Mouse (Mus musculus) CH12.LX (cell line): ENCODE results near the gene Pde4b. TPM values are rescaled to one million over a fixed set of nuclear protein-coding genes. Genes with fewer than 3 reads are reported as not detected.

Experiments used
- DNase-seq: peaks from one replicate; pipeline ENCODE4 v3.0.0-alpha.2; 2013; ENCODE audit errors: extremely low read depth
- H3K27ac ChIP-seq: 2 replicates; pipeline ENCODE4 v1.5.1; 2012; ENCODE audit warnings: low read depth, mild to moderate bottlenecking, control low read depth, moderate library complexity; ENCODE audit not compliant: insufficient read depth
- H3K27me3 ChIP-seq: replicated peaks from 2 replicates; pipeline ENCODE3; 2012; ENCODE audit warnings: inconsistent platforms
- H3K36me3 ChIP-seq, 2 experiments: replicated peaks in 1 of 2; 2 replicates each; pipeline versions ENCODE3 to v1.6.1; 2012; ENCODE audit warnings: inconsistent platforms in 1 of 2, low read length in 1 of 2, mild to moderate bottlenecking in 1 of 2, mixed read lengths in 1 of 2, moderate library complexity in 1 of 2; ENCODE audit not compliant: control insufficient read depth in 1 of 2, insufficient read depth in 1 of 2
- H3K4me1 ChIP-seq, 2 experiments: 2 replicates each; pipeline ENCODE4 v1.6.1; 2012; ENCODE audit warnings: inconsistent platforms in 1 of 2, moderate library complexity in 1 of 2; ENCODE audit not compliant: insufficient read depth in 2 of 2, control insufficient read depth in 1 of 2
- H3K4me2 ChIP-seq: 2 replicates; pipeline ENCODE4 v1.6.1; 2012; ENCODE audit warnings: low read depth, mild to moderate bottlenecking, control low read depth; ENCODE audit not compliant: poor library complexity, insufficient read depth, severe bottlenecking
- H3K4me3 ChIP-seq, 3 experiments: fragments of 150-350 bp in 1 of 3; sonication (generic) in 1 of 3; replicated peaks in 1 of 3; 2 replicates each; pipeline versions ENCODE3 to v1.5.1; 2011 to 2012; ENCODE audit warnings: low read depth in 2 of 3, low read length in 2 of 3, mild to moderate bottlenecking in 2 of 3, moderate library complexity in 2 of 3, control low read depth in 1 of 3, improper control_type of control experiment in 1 of 3, inconsistent platforms in 1 of 3, mixed read lengths in 1 of 3; ENCODE audit not compliant: poor library complexity in 1 of 3
- H3K79me2 ChIP-seq: replicated peaks from 2 replicates; pipeline ENCODE4 v1.6.1; 2012; ENCODE audit warnings: mild to moderate bottlenecking, moderate library complexity; ENCODE audit not compliant: control insufficient read depth, poor library complexity, insufficient read depth, severe bottlenecking; ENCODE audit errors: extremely low read depth
- H3K9ac ChIP-seq: 2 replicates; pipeline ENCODE4 v1.6.1; 2012; ENCODE audit warnings: low read depth, mild to moderate bottlenecking, control low read depth, moderate library complexity; ENCODE audit not compliant: insufficient read depth
- H3K9me3 ChIP-seq: replicated peaks from 2 replicates; pipeline ENCODE3; 2012; ENCODE audit warnings: low read length, inconsistent platforms, mixed read lengths
- BHLHE40 ChIP-seq: IDR thresholded peaks from 2 replicates; pipeline ENCODE4 v1.6.1; 2011; ENCODE audit warnings: mild to moderate bottlenecking, low read depth, low read length, improper control_type of control experiment
- CHD1 ChIP-seq: IDR thresholded peaks from 2 replicates; pipeline ENCODE4 v1.6.1; 2012; ENCODE audit warnings: low read depth, low read length, improper control_type of control experiment, inconsistent platforms
- CHD2 ChIP-seq: IDR thresholded peaks from 2 replicates; pipeline ENCODE4 v1.6.1; 2011; ENCODE audit warnings: low read length, improper control_type of control experiment
- CTCF ChIP-seq, 2 experiments: IDR thresholded peaks in 1 of 2; conservative IDR thresholded peaks in 1 of 2; 2 replicates each; pipeline ENCODE4 v1.5.1; 2011 to 2012; ENCODE audit warnings: low read depth in 2 of 2, low read length in 2 of 2, improper control_type of control experiment in 1 of 2, inconsistent platforms in 1 of 2, mild to moderate bottlenecking in 1 of 2, moderate library complexity in 1 of 2
- ELF1 ChIP-seq: IDR thresholded peaks from 2 replicates; pipeline ENCODE4 v1.6.1; 2014; ENCODE audit warnings: low read depth, mild to moderate bottlenecking, inconsistent platforms, low read length, improper control_type of control experiment
- ETS1 ChIP-seq: conservative IDR thresholded peaks from 2 replicates; pipeline ENCODE4 v1.6.1; 2012; ENCODE audit warnings: low read depth, mild to moderate bottlenecking, inconsistent platforms, low read length, improper control_type of control experiment, moderate library complexity
- IRF4 ChIP-seq: IDR thresholded peaks from 2 replicates; pipeline ENCODE4 v1.6.1; 2014; ENCODE audit warnings: low read depth, mild to moderate bottlenecking, inconsistent platforms, low read length, improper control_type of control experiment
- JUN ChIP-seq: IDR thresholded peaks from 2 replicates; pipeline ENCODE4 v1.6.1; 2011; ENCODE audit warnings: low read depth, mild to moderate bottlenecking, low read length, improper control_type of control experiment, moderate library complexity; ENCODE audit not compliant: insufficient read depth
- JUND ChIP-seq: conservative IDR thresholded peaks from 2 replicates; pipeline ENCODE4 v1.6.1; 2011; ENCODE audit warnings: low read depth, low read length, improper control_type of control experiment
- KAT2A ChIP-seq: IDR thresholded peaks from 2 replicates; pipeline ENCODE4 v1.6.1; 2012; ENCODE audit warnings: low read length, improper control_type of control experiment, inconsistent platforms; ENCODE audit not compliant: insufficient replicate concordance
- MAFK ChIP-seq: IDR thresholded peaks from 2 replicates; pipeline ENCODE4 v1.6.1; 2011; ENCODE audit warnings: low read length, improper control_type of control experiment; ENCODE audit not compliant: insufficient replicate concordance
- MAX ChIP-seq: IDR thresholded peaks from 2 replicates; pipeline ENCODE4 v1.6.1; 2011; ENCODE audit warnings: low read length, improper control_type of control experiment
- MEF2A ChIP-seq: IDR thresholded peaks from 2 replicates; pipeline ENCODE4 v1.6.1; 2014; ENCODE audit warnings: low read depth, mild to moderate bottlenecking, inconsistent platforms, low read length, improper control_type of control experiment, borderline replicate concordance
- MXI1 ChIP-seq: IDR thresholded peaks from 2 replicates; pipeline ENCODE4 v1.6.1; 2011; ENCODE audit warnings: mild to moderate bottlenecking, low read depth, low read length, improper control_type of control experiment
- NELFE ChIP-seq: IDR thresholded peaks from 2 replicates; pipeline ENCODE4 v1.6.1; 2011; ENCODE audit warnings: low read depth, low read length, improper control_type of control experiment
- NRF1 ChIP-seq: IDR thresholded peaks from 2 replicates; pipeline ENCODE4 v1.6.1; 2014; ENCODE audit warnings: low read depth, mild to moderate bottlenecking, inconsistent platforms, low read length, improper control_type of control experiment, moderate library complexity
- POLR2A ChIP-seq: IDR thresholded peaks from 2 replicates; pipeline ENCODE4 v1.6.1; 2011; ENCODE audit warnings: low read depth, mild to moderate bottlenecking, improper control_type of control experiment, low read length
- POLR2AphosphoS2 ChIP-seq: IDR thresholded peaks from 2 replicates; pipeline ENCODE4 v1.6.1; 2011; ENCODE audit warnings: low read depth, low read length, improper control_type of control experiment
- RAD21 ChIP-seq: IDR thresholded peaks from 2 replicates; pipeline ENCODE4 v1.6.1; 2011; ENCODE audit warnings: low read depth, mild to moderate bottlenecking, low read length, improper control_type of control experiment, moderate library complexity
- SIN3A ChIP-seq: IDR thresholded peaks from 2 replicates; pipeline ENCODE4 v1.6.1; 2012; ENCODE audit warnings: low read length, improper control_type of control experiment, inconsistent platforms
- SMC3 ChIP-seq: IDR thresholded peaks from 2 replicates; pipeline ENCODE4 v1.6.1; 2011; ENCODE audit warnings: low read depth, low read length, improper control_type of control experiment
- TBP ChIP-seq: conservative IDR thresholded peaks from 2 replicates; pipeline ENCODE4 v1.6.1; 2011; ENCODE audit warnings: low read depth, low read length, improper control_type of control experiment
- USF1 ChIP-seq: IDR thresholded peaks from 2 replicates; pipeline ENCODE4 v1.6.1; 2014; ENCODE audit warnings: low read depth, mild to moderate bottlenecking, inconsistent platforms, low read length, improper control_type of control experiment
- ZC3H11A ChIP-seq: IDR thresholded peaks from 2 replicates; pipeline ENCODE4 v1.6.1; 2012; ENCODE audit warnings: low read depth, mild to moderate bottlenecking, inconsistent platforms, low read length, improper control_type of control experiment
- dilution Hi-C: fragments of 300-500 bp; cut with MboI; formaldehyde crosslinking; loops from 2 replicates; pipeline ENCODE4 v1.14.3; 2020; ENCODE audit warnings: low sequenced_read_pairs; ENCODE audit not compliant: extremely low pct_unique_long_range_greater_than_20kb, extremely low pct_ligation_motif_present
- in situ Hi-C: fragments of 300-500 bp; cut with MboI; formaldehyde crosslinking; loops from 3 replicates; pipeline ENCODE4 v1.14.3; 2019; ENCODE audit warnings: low sequenced_read_pairs, low pct_ligation_motif_present, low pct_unique_long_range_greater_than_20kb, mixed read lengths
- polyA plus RNA-seq: library from polyadenylated mRNA; unstranded; fragments of >175 nt; gene quantifications from 2 replicates; pipeline ENCODE4 v1.2.1, GENCODE M21; 2012; ENCODE audit warnings: low read depth; ENCODE audit not compliant: insufficient read length
- total RNA-seq, 2 experiments: library from RNA; depleted of rRNA; stranded (reverse); fragments of 300-350 nt in 1 of 2; fragments of >200 nt in 1 of 2; gene quantifications; 2 replicates each; pipeline ENCODE4 v1.2.3; 2012 to 2014

Pde4b gene
- total and polyA plus RNA-seq, 3 experiments, result 9.6 to 24.2 (median 21.8) TPM

- Histone ChIP-seq H3K9me3 (no peaks in the 10 kb centered on the region), H3K36me3 (no peaks in the 10 kb centered on the region), H3K27ac (no peak overlapping the region), H3K4me1 (peaks cover 8 to 13% of the 10 kb centered on the region in 2 experiments), H3K4me3 (no peak overlapping the region), H3K9ac (no peak overlapping the region), H3K79me2 (no peaks in the 10 kb centered on the region), H3K4me2 (no peak overlapping the region), H3K27me3 (no peaks in the 10 kb centered on the region)
- in situ Hi-C loops (loop anchor here (5.0 to 25.0 kb wide), 2 partner anchors 153 to 463 kb away; no protein-coding TSS in a partner anchor), dilution Hi-C loops (loop anchor here (25.0 kb wide), 1 partner anchor 262 kb away; no protein-coding TSS in a partner anchor)
- TF ChIP-seq MAX, result no peak
- no peak for TF ChIP-seq POLR2AphosphoS2
- TF ChIP-seq NELFE, result no peak
- TF ChIP-seq CHD2, result no peak
- no peak for TF ChIP-seq MEF2A
- no peak for TF ChIP-seq ETS1
- TF ChIP-seq IRF4, result no peak
- TF ChIP-seq MAFK, result no peak
- no peak for TF ChIP-seq KAT2A
- no peak for TF ChIP-seq CHD1
- no peak for TF ChIP-seq MXI1
- TF ChIP-seq SIN3A, result no peak
- TF ChIP-seq CTCF (conservative IDR thresholded peaks at IDR 0.05 in 1 of 2, IDR thresholded peaks at IDR 0.05 in 1 of 2; ENCODE audit: low read depth in 2 of 2, low read length in 2 of 2), result no peak
- TF ChIP-seq BHLHE40, result no peak
- no peak for TF ChIP-seq ELF1
- TF ChIP-seq USF1, result no peak
- TF ChIP-seq JUN, result no peak
- TF ChIP-seq POLR2A, result no peak
- no peak for DNase-seq
Observed at GRCm38 (mm10) chr4:102498920-102499316, 411.6 kb downstream of the Pde4b start.

GRCm38 (mm10) chr4:102505714-102506113 lies 418.4 kb downstream of the Pde4b start:
- in situ Hi-C loops, result no loop called here
- dilution Hi-C loops, result no loop called here
- Histone ChIP-seq H3K27ac (no peak overlapping the region), H3K27me3 (no peaks in the 10 kb centered on the region), H3K9ac (no peak overlapping the region), H3K4me3 (no peak overlapping the region), H3K9me3 (no peaks in the 10 kb centered on the region), H3K4me1 (peaks cover 20 to 39% of the 10 kb centered on the region in 2 experiments), H3K79me2 (no peaks in the 10 kb centered on the region), H3K4me2 (peak overlapping the region; percentile 75), H3K36me3 (no peaks in the 10 kb centered on the region)
- no peak for DNase-seq
- TF ChIP-seq RAD21 (peak; percentile 56), JUND (no peak), ZC3H11A (peak; percentile 20; the same call in 1 of the 2 replicates), NRF1 (no peak), CHD1 (no peak), TBP (no peak), ETS1 (no peak), ELF1 (no peak), SIN3A (no peak), CTCF (conservative IDR thresholded peaks at IDR 0.05 in 1 of 2, IDR thresholded peaks at IDR 0.05 in 1 of 2; ENCODE audit: low read depth in 2 of 2, low read length in 2 of 2) (peak in 1 of 2 experiments; percentile 54; a peak in 2 of 4 replicates), SMC3 (peak; percentile 46)
